24 mouse cellular contexts compared by ENCODE assay signal in genomic region chr1:93132676-93133075, GRCm38 (mm10). TPM values are rescaled to one million over a fixed set of nuclear protein-coding genes. Genes with fewer than 3 reads are reported as not detected.
"Had no signal": no experiment of that assay in that cellular context is flagged by ENCODE, and none has a peak within 500 bp of the region (broad histone marks: within the 10 kb centered on the region; RNA-seq: fewer than 3 reads in every experiment).

No protein-coding gene starts in this region.

- DNase-seq: kidney, adult 8-10 months; kidney, postnatal 25 days; layer of hippocampus, postnatal 36 days; lung, embryonic 14.5 days; right cerebral cortex, postnatal 4 days; spleen, adult 18-20 months; thymus, adult 2 months; thymus, postnatal 25 days had no signal

- H3K4me3 ChIP-seq: limb, embryonic 12.5 days; megakaryocyte, embryonic 14.5 days; midbrain, embryonic 15.5 days; neural tube, embryonic 12.5 days had no signal

- H3K27me3 ChIP-seq: limb, embryonic 12.5 days; midbrain, embryonic 15.5 days; neural tube, embryonic 12.5 days had no signal

- H3K9me3 ChIP-seq: limb, embryonic 12.5 days; megakaryocyte, embryonic 14.5 days; midbrain, embryonic 15.5 days; neural tube, embryonic 12.5 days had no signal

- ATAC-seq: hindbrain, postnatal 0 days; midbrain, embryonic 15.5 days had no signal

- H3K27ac ChIP-seq: hindbrain, postnatal 0 days; limb, embryonic 12.5 days; macrophage; midbrain, embryonic 15.5 days; neural tube, embryonic 12.5 days had no signal

- H3K4me2 ChIP-seq: limb, embryonic 12.5 days; lung, embryonic 14.5 days; midbrain, embryonic 11.5 days; midbrain, embryonic 15.5 days; neural tube, embryonic 12.5 days had no signal

- H3K36me3 ChIP-seq: limb, embryonic 12.5 days; midbrain, embryonic 15.5 days; neural tube, embryonic 12.5 days had no signal

- H3K4me1 ChIP-seq: megakaryocyte, embryonic 14.5 days; midbrain, embryonic 15.5 days; neural tube, embryonic 12.5 days had no signal

- H3K9ac ChIP-seq: limb, embryonic 12.5 days; lung, embryonic 14.5 days; midbrain, embryonic 15.5 days; neural tube, embryonic 12.5 days had no signal

RNA-seq across cellular contexts. Expression of gene Agxt, which starts 2.4 kb away (rescaled TPM):
- total RNA-seq: hindbrain, postnatal 0 days; layer of hippocampus, postnatal 36 days; left cerebral cortex, adult 8-10 months; left cerebral cortex, postnatal 25 days; monocyte, adult 5-6 weeks; neutrophil, adult 5-6 weeks had no signal
- polyA plus RNA-seq: hindbrain, postnatal 0 days; intestine, embryonic 14.5 days; kidney, embryonic 16.5 days; limb, embryonic 12.5 days; lung, embryonic 14.5 days; macrophage; midbrain, embryonic 11.5 days; midbrain, embryonic 15.5 days; neural tube, embryonic 12.5 days; stomach, embryonic 14.5 days; testis, adult 2 months; urinary bladder, adult 2 months had no signal

RNA-seq across cellular contexts. Expression of gene 2310007B03Rik, which starts 28.1 kb away (rescaled TPM):
- total RNA-seq: layer of hippocampus, postnatal 36 days; left cerebral cortex, postnatal 25 days; monocyte, adult 5-6 weeks had no signal
- polyA plus RNA-seq: macrophage; testis, adult 2 months had no signal

RNA-seq across cellular contexts. Expression of gene Kif1a, which starts 30.9 kb away (rescaled TPM):
- total RNA-seq: monocyte, adult 5-6 weeks; neutrophil, adult 5-6 weeks had no signal

RNA-seq across cellular contexts. Expression of gene Crocc2, which starts 35.8 kb away (rescaled TPM):
- total RNA-seq: monocyte, adult 5-6 weeks; neutrophil, adult 5-6 weeks had no signal
- polyA plus RNA-seq: macrophage had no signal
